9 mouse cellular contexts compared by ENCODE assay signal in the genomic region with DNA sequence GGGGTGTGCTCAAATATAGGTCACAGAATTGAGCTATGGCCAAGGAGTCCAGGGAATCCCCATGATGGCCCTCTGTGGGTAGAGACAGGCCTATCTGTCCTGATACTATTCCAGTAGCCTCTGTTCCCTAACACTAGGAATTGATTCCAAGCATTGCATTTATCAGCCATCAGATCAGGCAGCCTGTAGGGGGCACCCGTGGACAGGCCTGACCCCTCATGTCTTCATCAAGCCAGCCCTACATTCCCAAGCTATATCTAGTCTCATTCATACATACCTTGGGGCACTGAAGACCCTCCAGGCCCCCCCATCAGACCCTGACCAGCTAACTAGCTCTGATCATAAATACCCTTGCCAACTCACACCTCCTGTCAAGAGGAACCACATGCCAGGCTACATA. TPM values are rescaled to one million over a fixed set of nuclear protein-coding genes. Genes with fewer than 3 reads are reported as not detected.
DNase-seq lines count a peak whose midpoint lies in the region; ATAC-seq and TF ChIP-seq lines count a peak whose summit lies in the region.
"Had no signal": no experiment of that assay in that cellular context is flagged by ENCODE, and none has a peak within 500 bp of the region (broad histone marks: within the 10 kb centered on the region; RNA-seq: fewer than 3 reads in every experiment).

No protein-coding gene starts in this region.

- peak; percentile 33; the same call in 1 of the 2 replicates for TF ChIP-seq CTCF in testis, adult 2 months (IDR thresholded peaks at IDR 0.05; ENCODE audit: control insufficient read depth, insufficient read depth, insufficient replicate concordance, low read depth, low read length)
- peak; percentile 77 for TF ChIP-seq CTCF in kidney, postnatal 0 days (IDR thresholded peaks at IDR 0.05; ENCODE audit: low read depth)

- H3K4me2 ChIP-seq in kidney, postnatal 0 days (ENCODE audit: low read length) = no peak overlapping the region
- H3K4me2 ChIP-seq: neural tube, embryonic 13.5 days had no signal

- no peak overlapping the region for H3K4me3 ChIP-seq in testis, adult 2 months (ENCODE audit: control insufficient read depth, low read depth, low read length)
- H3K4me3 ChIP-seq in kidney, postnatal 0 days (replicated peaks; ENCODE audit: low read depth, low read length) = no peak overlapping the region
- H3K4me3 ChIP-seq: neural tube, embryonic 13.5 days had no signal

- H3K4me1 ChIP-seq in testis, adult 2 months (ENCODE audit: control insufficient read depth, insufficient read depth, low read length) = no peaks in the 10 kb centered on the region; the same call in 1 of the 2 replicates
- no peaks in the 10 kb centered on the region for H3K4me1 ChIP-seq in kidney, postnatal 0 days (replicated peaks; ENCODE audit: insufficient read depth, low read length)

- no peak overlapping the region for H3K27ac ChIP-seq in testis, adult 2 months (ENCODE audit: control insufficient read depth, insufficient read depth, low read depth, low read length)
- no peak overlapping the region for H3K27ac ChIP-seq in kidney, postnatal 0 days
- H3K27ac ChIP-seq: neural tube, embryonic 13.5 days had no signal

- no peaks in the 10 kb centered on the region for H3K27me3 ChIP-seq in testis, adult 2 months (ENCODE audit: control insufficient read depth, insufficient read depth, low read length)
- H3K27me3 ChIP-seq in kidney, postnatal 0 days (ENCODE audit: insufficient read depth, low read length) = no peaks in the 10 kb centered on the region
- H3K27me3 ChIP-seq: neural tube, embryonic 13.5 days had no signal

- 0% methylated on average over 1 of the region's 1 CpGs for WGBS in kidney, postnatal 0 days

- H3K36me3 ChIP-seq in testis, adult 2 months (ENCODE audit: control insufficient read depth, insufficient read depth, low read length) = peaks cover 2% of the 10 kb centered on the region
- H3K36me3 ChIP-seq in kidney, postnatal 0 days (ENCODE audit: insufficient read depth, low read length) = peaks cover 17% of the 10 kb centered on the region

- ATAC-seq in frontal cortex, adult (ENCODE audit: low TSS enrichment) = peak; percentile 70; the same call in 1 of the 2 replicates
- ATAC-seq in kidney, postnatal 0 days (replicated peaks; ENCODE audit: low FRiP score, low read depth) = no peak; the same call in 1 of the 2 replicates
- no peak for ATAC-seq in inflammation-experienced regulatory T-cells, adult 6 months

- no peak overlapping the region for H3K9ac ChIP-seq in kidney, postnatal 0 days (ENCODE audit: low read depth, low read length)
- H3K9ac ChIP-seq: neural tube, embryonic 13.5 days had no signal

- no peak for TF ChIP-seq POLR2A in testis, adult 2 months (IDR thresholded peaks at IDR 0.05; ENCODE audit: control insufficient read depth, low read depth, low read length)

- no peaks in the 10 kb centered on the region for H3K9me3 ChIP-seq in kidney, postnatal 0 days (replicated peaks; ENCODE audit: low read length)
- H3K9me3 ChIP-seq: neural tube, embryonic 13.5 days had no signal

- no peak for DNase-seq in frontal cortex, postnatal 10 days (ENCODE audit: low spot score in 2 of 2)
- no peak for DNase-seq in testis, postnatal 14 days (ENCODE audit: low spot score)
- peak; percentile 80 for DNase-seq in embryo, embryonic 11 days
- peak; percentile 79 for DNase-seq in kidney, postnatal 0 days (ENCODE audit: low spot score)
- DNase-seq in lung, postnatal 25 days (ENCODE audit: low spot score) = peak; percentile 75

RNA-seq across cellular contexts. Expression of gene Tmem129, which starts 17.7 kb away (rescaled TPM):
- 50.6 and 56.1 TPM in 2 replicates for polyA plus RNA-seq in testis, adult 2 months (2012; rRNA removed)
- 26.4 and 29.5 TPM in 2 replicates for polyA plus RNA-seq in kidney, postnatal 0 days (2015; fragmentation: Nextera tagmentation; extraction: Ambion mirVana)
- 10 to 100 TPM; 26.3 to 33.7 (median 32.2) TPM for polyA plus RNA-seq in inflammation-experienced regulatory T-cells, adult 6 months (2017; shearing (Covaris generic))

RNA-seq across cellular contexts. Expression of gene Tacc3, which starts 18.0 kb away (rescaled TPM):
- 42.6 and 42.8 TPM in 2 replicates for polyA plus RNA-seq in testis, adult 2 months (2012; rRNA removed)
- polyA plus RNA-seq in kidney, postnatal 0 days (2015; fragmentation: Nextera tagmentation; extraction: Ambion mirVana) = 74.3 and 84.9 TPM in 2 replicates
- polyA plus RNA-seq in inflammation-experienced regulatory T-cells, adult 6 months (2017; shearing (Covaris generic)) = 100 to 1,000 TPM in 1 of 3 experiments, 10 to 100 TPM in 2; 19.1 to 147 (median 22.1) TPM

RNA-seq across cellular contexts. Expression of gene Slbp, which starts 23.6 kb away (rescaled TPM):
- polyA plus RNA-seq in testis, adult 2 months (2012; rRNA removed) = 68.0 and 70.6 TPM in 2 replicates
- 146 and 172 TPM in 2 replicates for polyA plus RNA-seq in kidney, postnatal 0 days (2015; fragmentation: Nextera tagmentation; extraction: Ambion mirVana)
- polyA plus RNA-seq in inflammation-experienced regulatory T-cells, adult 6 months (2017; shearing (Covaris generic)) = 100 to 1,000 TPM; 121 to 329 (median 129) TPM

RNA-seq across cellular contexts. Expression of gene Fgfr3, which starts 45.5 kb away (rescaled TPM):
- 3.8 and 4.3 TPM in 2 replicates for polyA plus RNA-seq in testis, adult 2 months (2012; rRNA removed)
- 14.4 and 15.0 TPM in 2 replicates for polyA plus RNA-seq in kidney, postnatal 0 days (2015; fragmentation: Nextera tagmentation; extraction: Ambion mirVana)
- not detected for polyA plus RNA-seq in inflammation-experienced regulatory T-cells, adult 6 months (2017; shearing (Covaris generic))

RNA-seq across cellular contexts. Expression of gene Gm9903, which starts 46.2 kb away (rescaled TPM):
- polyA plus RNA-seq in testis, adult 2 months (2012; rRNA removed) = 23.7 and 24.9 TPM in 2 replicates
- 0.64 and 0.68 TPM in 2 replicates for polyA plus RNA-seq in kidney, postnatal 0 days (2015; fragmentation: Nextera tagmentation; extraction: Ambion mirVana)
- under 1 TPM; 0.63 to 0.82 (median 0.66) TPM for polyA plus RNA-seq in inflammation-experienced regulatory T-cells, adult 6 months (2017; shearing (Covaris generic))

Comparison
In these comparisons a context has a peak if more than half of its experiments do, and no peak if none do; other contexts are left out.
1. DNase-seq: peak in embryo, embryonic 11 days (single experiment), kidney, postnatal 0 days (single experiment) and lung, postnatal 25 days (single experiment); none in frontal cortex, postnatal 10 days (0 of 2) and testis, postnatal 14 days (single experiment).